Mouse (Mus musculus) hindbrain, embryonic 13.5 days (tissue): ENCODE measurements at regions not wholly inside any gene's neighbourhood (a gene's known extent, or its start where the extent isn't known, plus 50 kb on each side); places are given as distances from the start of the nearest gene placed in this dataset.

ENCODE experiments used
- ATAC-seq: fragments of 200-750 bp; cut with Nextera tagmentation; 2 replicates; pipeline ENCODE4 v1.8.0; 2017; ENCODE audit warnings: moderate TSS enrichment; ENCODE audit not compliant: low FRiP score
- H3K27ac ChIP-seq: fragments of 300-500 bp; sonication (generic); 2 replicates; pipeline ENCODE4 v1.5.1; 2015; ENCODE audit warnings: inconsistent platforms, mild to moderate bottlenecking, moderate library complexity
- H3K27me3 ChIP-seq: fragments of 300-500 bp; sonication (generic); 2 replicates; pipeline ENCODE4 v1.6.1; 2015; ENCODE audit warnings: mild to moderate bottlenecking, inconsistent platforms
- H3K36me3 ChIP-seq: fragments of 300-500 bp; sonication (generic); 2 replicates; pipeline ENCODE4 v1.6.1; 2015; ENCODE audit warnings: mild to moderate bottlenecking, inconsistent platforms
- H3K4me1 ChIP-seq: fragments of 300-500 bp; sonication (generic); replicated peaks from 2 replicates; pipeline ENCODE4 v1.6.1; 2015; ENCODE audit warnings: inconsistent platforms
- H3K4me2 ChIP-seq: fragments of 300-500 bp; sonication (generic); 2 replicates; pipeline ENCODE4 v1.6.1; 2015; ENCODE audit warnings: inconsistent platforms, mild to moderate bottlenecking, moderate library complexity
- H3K4me3 ChIP-seq: fragments of 300-500 bp; sonication (generic); 2 replicates; pipeline ENCODE4 v1.5.1; 2015; ENCODE audit warnings: mild to moderate bottlenecking, inconsistent platforms
- H3K9ac ChIP-seq: fragments of 300-500 bp; sonication (generic); 2 replicates; pipeline ENCODE4 v1.6.1; 2015; ENCODE audit warnings: mild to moderate bottlenecking, inconsistent platforms
- H3K9me3 ChIP-seq: fragments of 300-500 bp; sonication (generic); 2 replicates; pipeline ENCODE4 v1.6.1; 2016; ENCODE audit warnings: inconsistent platforms
- WGBS: fragments of 180-500 bp; shearing (Covaris S2); methylation state at CpG from one replicate; pipeline ENCODE4 v1.1.7; 2015; 5-methylcytosine and 5-hydroxymethylcytosine counted together

DNA sequence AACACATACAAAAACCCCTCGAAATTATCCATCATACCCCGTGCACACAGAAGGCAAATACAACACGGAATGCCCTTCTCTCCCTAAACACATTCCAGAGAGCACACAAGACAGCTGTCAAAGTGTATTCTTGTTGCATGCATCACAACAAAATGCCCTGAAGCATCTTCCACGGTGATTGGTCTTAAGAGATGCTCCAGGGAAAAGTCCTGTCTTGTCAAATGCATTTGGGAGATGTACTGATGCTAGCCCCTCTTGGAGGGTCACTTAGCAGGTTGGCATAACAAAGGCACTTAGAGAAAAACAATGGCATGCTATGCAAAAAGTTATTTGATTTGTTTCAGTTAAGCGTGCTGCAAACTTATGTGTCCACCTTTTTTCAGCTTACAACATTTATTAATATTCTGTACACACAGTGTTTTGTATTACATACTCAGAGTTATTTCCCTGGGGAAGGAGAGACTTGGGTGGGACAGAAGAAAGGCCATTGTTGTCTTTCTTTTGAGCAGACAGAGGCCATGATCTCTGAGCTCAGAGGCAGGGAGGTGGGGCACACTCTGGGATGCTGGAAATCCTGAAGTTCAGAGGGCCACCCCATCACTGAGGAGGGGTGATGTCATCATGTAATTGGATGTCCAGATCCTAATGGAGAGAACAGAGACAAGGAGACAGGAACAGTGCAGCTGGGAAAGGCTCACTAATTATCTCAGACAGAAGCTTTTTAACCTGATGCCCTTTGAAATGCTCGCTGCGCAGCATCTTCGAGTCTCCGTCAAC lies 598.2 kb upstream of the Cdh5 start:
- Histone ChIP-seq H3K36me3 (no peaks in the 10 kb centered on the region), H3K4me2 (no peak overlapping the region), H3K27me3 (no peaks in the 10 kb centered on the region), H3K4me1 (peaks cover 8% of the 10 kb centered on the region), H3K4me3 (no peak overlapping the region), H3K9me3 (0 out of 2 replicates have a peak, but pooled peaks cover 4% of the 10 kb centered on the region), H3K27ac (no peak overlapping the region), H3K9ac (no peak overlapping the region)
- WGBS, result 51% methylated on average over 9 of the region's 9 CpGs
- ATAC-seq, result no peak

GRCm38 (mm10) chr8:103506334-103506733 lies 595.1 kb upstream of the Cdh5 start:
- Histone ChIP-seq H3K4me3 (no peak overlapping the region), H3K4me1 (peaks cover 8% of the 10 kb centered on the region), H3K36me3 (no peaks in the 10 kb centered on the region), H3K27me3 (no peaks in the 10 kb centered on the region), H3K4me2 (no peak overlapping the region), H3K9ac (no peak overlapping the region), H3K27ac (no peak overlapping the region), H3K9me3 (0 out of 2 replicates have a peak, but pooled peaks cover 4% of the 10 kb centered on the region)
- 58% methylated on average over 6 of the region's 6 CpGs for WGBS
- ATAC-seq, result no peak

DNA sequence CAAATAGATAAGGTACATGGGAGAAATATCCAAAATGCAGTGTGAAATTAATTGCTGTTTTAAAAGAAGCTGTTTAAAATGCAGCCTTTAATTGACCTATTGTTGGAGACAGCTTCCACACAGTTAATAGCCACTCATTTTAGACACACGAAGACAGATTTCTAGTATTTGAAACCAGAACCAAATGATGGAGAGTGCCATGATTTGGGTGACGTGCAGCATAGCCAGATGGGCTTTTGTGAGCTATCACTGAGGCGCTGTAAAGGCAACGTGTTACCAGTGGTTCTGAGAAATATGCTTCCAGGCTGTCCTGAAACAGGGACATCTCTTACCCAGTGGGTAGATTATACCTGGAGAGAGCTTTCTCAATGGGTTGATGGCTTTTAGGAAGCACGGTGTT lies 594.4 kb upstream of the Cdh5 start:
- Histone ChIP-seq H3K4me2 (no peak overlapping the region), H3K27ac (no peak overlapping the region), H3K9ac (no peak overlapping the region), H3K4me1 (peaks cover 8% of the 10 kb centered on the region), H3K36me3 (no peaks in the 10 kb centered on the region), H3K4me3 (no peak overlapping the region), H3K27me3 (no peaks in the 10 kb centered on the region), H3K9me3 (0 out of 2 replicates have a peak, but pooled peaks cover 4% of the 10 kb centered on the region)
- ATAC-seq, result no peak
- WGBS, result 80% methylated on average over 5 of the region's 5 CpGs

DNA sequence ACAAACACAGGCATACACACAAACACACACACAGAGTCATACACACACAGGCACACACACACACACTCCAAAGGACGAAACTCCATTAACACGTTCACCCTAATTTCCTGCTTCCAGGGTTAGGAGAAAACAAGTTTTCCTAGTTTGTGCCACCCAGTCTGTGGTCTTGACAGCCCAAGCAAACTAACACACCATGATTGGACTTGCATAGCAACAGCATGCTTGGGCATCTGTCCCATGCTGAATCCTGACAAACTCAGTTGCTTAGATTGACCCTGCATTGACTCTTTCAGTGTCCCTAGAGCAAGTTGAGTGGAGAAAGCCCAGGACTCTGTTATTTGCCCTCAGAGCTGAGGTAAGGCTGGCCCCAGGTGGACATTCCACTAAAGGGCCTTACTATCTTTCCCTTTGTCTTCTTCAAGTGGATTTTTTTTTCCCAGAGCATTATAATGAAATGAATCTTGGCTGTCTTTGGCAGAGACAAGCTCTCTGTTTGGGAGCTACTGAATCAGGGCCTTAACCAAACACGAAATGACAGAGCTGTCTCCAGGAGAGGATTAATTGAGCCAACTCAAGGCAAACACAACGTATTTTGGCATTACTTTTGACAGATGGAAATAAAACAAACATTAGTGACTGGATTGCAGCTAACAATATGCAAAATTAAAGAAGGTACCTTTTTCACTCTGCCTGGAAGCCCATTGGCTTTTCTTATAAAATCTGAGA lies 581.1 kb upstream of the Cdh5 start:
- 74% methylated on average over 4 of the region's 4 CpGs for WGBS
- no peaks in the 10 kb centered on the region for H3K4me1 ChIP-seq
- H3K4me2 ChIP-seq, result no peak overlapping the region
- H3K9me3 ChIP-seq, result no peaks in the 10 kb centered on the region
- no peak overlapping the region for H3K9ac ChIP-seq
- H3K27me3 ChIP-seq, result no peaks in the 10 kb centered on the region
- H3K27ac ChIP-seq, result no peak overlapping the region
- no peaks in the 10 kb centered on the region for H3K36me3 ChIP-seq
- H3K4me3 ChIP-seq, result no peak overlapping the region
- no peak for ATAC-seq

GRCm38 (mm10) chr8:103530903-103531302 lies 570.5 kb upstream of the Cdh5 start:
- Histone ChIP-seq H3K4me1 (no peaks in the 10 kb centered on the region), H3K36me3 (no peaks in the 10 kb centered on the region), H3K27me3 (no peaks in the 10 kb centered on the region), H3K4me2 (no peak overlapping the region), H3K4me3 (no peak overlapping the region), H3K9ac (no peak overlapping the region), H3K9me3 (no peaks in the 10 kb centered on the region), H3K27ac (no peak overlapping the region)
- no peak for ATAC-seq
- 79% methylated on average over 4 of the region's 4 CpGs for WGBS

- WGBS, result 91% methylated on average over 4 of the region's 4 CpGs
- Histone ChIP-seq H3K36me3 (no peaks in the 10 kb centered on the region), H3K4me1 (no peaks in the 10 kb centered on the region), H3K27me3 (no peaks in the 10 kb centered on the region), H3K9me3 (no peaks in the 10 kb centered on the region), H3K4me3 (no peak overlapping the region), H3K4me2 (no peak overlapping the region), H3K27ac (no peak overlapping the region), H3K9ac (no peak overlapping the region)
- no peak for ATAC-seq
Measured at GRCm38 (mm10) chr8:103534971-103535370, 566.5 kb upstream of the Cdh5 start.

GRCm38 (mm10) chr8:103536856-103537255 lies 564.6 kb upstream of the Cdh5 start:
- H3K27me3 ChIP-seq, result no peaks in the 10 kb centered on the region
- WGBS, result 69% methylated on average over 2 of the region's 2 CpGs
- no peaks in the 10 kb centered on the region for H3K9me3 ChIP-seq
- no peak overlapping the region for H3K9ac ChIP-seq
- no peaks in the 10 kb centered on the region for H3K36me3 ChIP-seq
- no peak for ATAC-seq
- H3K4me2 ChIP-seq, result no peak overlapping the region
- no peak overlapping the region for H3K4me3 ChIP-seq
- H3K27ac ChIP-seq, result no peak overlapping the region
- no peaks in the 10 kb centered on the region for H3K4me1 ChIP-seq

DNA sequence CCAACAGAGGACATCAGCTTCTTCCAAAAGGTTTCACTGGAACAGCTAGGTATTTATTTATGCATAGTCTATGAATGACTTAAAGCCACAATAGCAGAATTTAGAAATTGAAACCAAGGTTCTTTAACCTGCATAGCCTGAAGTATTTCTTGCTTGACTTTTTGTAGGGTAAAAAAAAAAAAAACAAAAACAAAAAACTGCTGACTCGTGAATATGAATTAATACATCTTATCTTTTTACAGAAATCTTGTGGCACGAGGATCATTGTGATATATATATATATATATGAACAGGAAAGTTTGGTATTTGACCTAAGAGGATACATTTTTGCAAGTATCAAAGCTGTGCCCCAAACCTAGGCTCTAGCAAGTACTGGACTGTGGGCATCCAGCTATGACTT lies 559.5 kb upstream of the Cdh5 start:
- WGBS, result 80% methylated on average over 2 of the region's 2 CpGs
- H3K27me3 ChIP-seq, result no peaks in the 10 kb centered on the region
- H3K9me3 ChIP-seq, result no peaks in the 10 kb centered on the region
- no peaks in the 10 kb centered on the region for H3K36me3 ChIP-seq
- no peak overlapping the region for H3K9ac ChIP-seq
- H3K4me2 ChIP-seq, result no peak overlapping the region
- no peaks in the 10 kb centered on the region for H3K4me1 ChIP-seq
- H3K4me3 ChIP-seq, result no peak overlapping the region
- no peak overlapping the region for H3K27ac ChIP-seq
- no peak for ATAC-seq

DNA sequence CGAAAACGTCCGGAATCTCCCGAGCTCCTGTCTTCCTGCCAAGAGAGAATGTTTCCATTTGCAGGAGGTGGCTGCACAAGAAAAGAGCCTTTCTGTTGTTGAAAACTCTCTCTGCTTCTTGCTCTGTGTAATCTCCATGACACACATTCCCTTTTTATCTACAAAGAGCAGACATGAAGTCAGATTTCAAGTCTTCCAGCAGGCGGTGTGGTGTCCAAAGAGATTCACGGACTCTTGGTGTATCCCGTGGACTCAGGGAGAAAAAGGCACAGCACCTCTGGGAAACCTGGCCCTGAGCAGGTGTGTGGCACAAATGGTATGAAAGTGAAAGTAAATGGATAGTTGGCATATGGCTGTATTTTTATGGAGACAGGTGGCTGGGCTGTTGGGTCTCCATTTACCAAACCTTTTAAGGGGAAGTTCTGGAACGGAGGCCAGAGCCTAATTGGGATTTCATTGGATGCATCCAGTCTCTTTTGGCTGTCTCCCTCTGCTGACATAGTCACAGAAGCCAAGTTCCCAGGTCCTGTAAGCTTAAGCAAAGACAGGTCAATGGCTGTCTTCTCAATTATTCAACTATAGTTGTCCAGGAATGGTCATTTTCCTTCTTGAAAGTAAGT lies 549.4 kb upstream of the Cdh5 start:
- no peaks in the 10 kb centered on the region for H3K36me3 ChIP-seq
- 93% methylated on average over 8 of the region's 8 CpGs for WGBS
- ATAC-seq, result no peak
- no peaks in the 10 kb centered on the region for H3K27me3 ChIP-seq
- no peak overlapping the region for H3K4me3 ChIP-seq
- H3K4me1 ChIP-seq, result no peaks in the 10 kb centered on the region
- no peak overlapping the region for H3K4me2 ChIP-seq
- H3K27ac ChIP-seq, result no peak overlapping the region
- no peaks in the 10 kb centered on the region for H3K9me3 ChIP-seq
- H3K9ac ChIP-seq, result no peak overlapping the region

- Histone ChIP-seq H3K4me1 (no peaks in the 10 kb centered on the region), H3K4me3 (no peak overlapping the region), H3K9ac (no peak overlapping the region), H3K4me2 (no peak overlapping the region), H3K27me3 (no peaks in the 10 kb centered on the region), H3K36me3 (no peaks in the 10 kb centered on the region), H3K27ac (no peak overlapping the region), H3K9me3 (no peaks in the 10 kb centered on the region)
- ATAC-seq, result no peak
- WGBS, result 87% methylated on average over 2 of the region's 2 CpGs
Measured at GRCm38 (mm10) chr8:103561606-103562005, 539.8 kb upstream of the Cdh5 start.

DNA sequence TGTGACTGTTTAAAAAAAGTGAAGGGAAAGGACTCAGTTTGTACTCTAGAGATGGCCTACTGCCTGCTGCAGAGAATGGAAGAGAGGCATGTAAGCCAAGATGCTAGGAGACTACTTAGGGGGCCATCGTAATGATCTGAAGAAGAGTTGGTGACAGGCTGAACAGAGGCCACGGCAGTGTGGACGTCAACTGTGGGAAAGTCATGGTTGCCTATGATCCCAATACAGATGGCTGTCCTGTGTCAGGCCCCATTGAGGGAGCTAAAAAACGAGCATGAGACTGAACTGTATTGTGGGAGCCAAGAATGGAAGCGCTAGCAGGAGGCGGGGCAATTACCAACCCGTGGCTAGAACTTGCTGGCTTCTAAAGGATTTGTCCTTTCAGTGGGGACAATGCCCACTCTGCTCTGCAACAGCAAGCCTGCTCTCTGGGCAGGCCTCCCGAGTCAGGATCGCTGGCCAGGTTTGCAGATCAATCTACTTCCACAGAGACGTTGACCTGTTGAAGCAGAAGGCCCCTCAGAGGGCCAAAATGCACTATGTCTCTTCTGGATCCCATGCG lies 530.5 kb upstream of the Cdh5 start:
- peaks cover 3% of the 10 kb centered on the region; the same call in 1 of the 2 replicates for H3K9me3 ChIP-seq
- 53% methylated on average over 11 of the region's 11 CpGs for whole genome bisulfite sequencing
- no peak overlapping the region for H3K4me2 ChIP-seq
- H3K4me3 ChIP-seq, result no peak overlapping the region
- H3K27ac ChIP-seq, result no peak overlapping the region
- no peaks in the 10 kb centered on the region for H3K4me1 ChIP-seq
- H3K9ac ChIP-seq, result no peak overlapping the region
- no peak for ATAC-seq
- no peaks in the 10 kb centered on the region for H3K36me3 ChIP-seq
- no peaks in the 10 kb centered on the region for H3K27me3 ChIP-seq

DNA sequence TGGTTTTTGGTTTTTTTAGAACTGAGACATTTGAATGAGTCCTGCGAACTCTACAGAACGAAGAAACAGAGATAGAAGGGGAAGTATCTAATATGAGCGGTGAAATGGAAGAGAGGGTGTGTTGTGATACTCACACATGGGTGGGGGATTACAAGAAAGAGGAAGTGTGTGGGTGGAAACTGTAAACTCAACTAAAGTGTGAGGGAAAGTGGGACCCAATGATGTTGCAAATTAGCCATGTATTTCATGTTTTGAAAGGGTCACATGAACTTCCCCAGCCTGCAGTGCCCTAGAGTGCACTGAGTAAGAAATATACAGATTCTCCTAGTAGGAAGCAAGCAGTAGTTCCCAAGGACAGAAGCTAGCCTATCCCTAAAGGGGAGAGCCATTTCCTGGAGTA lies 524.3 kb upstream of the Cdh5 start:
- WGBS, result 95% methylated on average over 3 of the region's 3 CpGs
- ATAC-seq, result no peak
- Histone ChIP-seq H3K9ac (no peak overlapping the region), H3K36me3 (no peaks in the 10 kb centered on the region), H3K27ac (no peak overlapping the region), H3K4me2 (no peak overlapping the region), H3K4me1 (no peaks in the 10 kb centered on the region), H3K9me3 (no peaks in the 10 kb centered on the region), H3K4me3 (no peak overlapping the region), H3K27me3 (no peaks in the 10 kb centered on the region)
